Mouse (Mus musculus): ENCODE measurements at regions not wholly inside any gene's neighbourhood (a gene's known extent, or its start where the extent isn't known, plus 50 kb on each side); places are given as distances from the start of the nearest gene placed in this dataset.
"Not testable (repeated sequence)": the region's sequence is repeated elsewhere in the genome, so short reads cannot be mapped to it uniquely, and the experiment has no call there.

GRCm38 (mm10) chrX:159056462-159056805, 153.7 kb upstream of the Rps6ka3 start:
- DNase-seq (ENCODE audit: low spot score in 2 of 2) = no peak

GRCm38 (mm10) chrX:159058931-159059330, 151.2 kb upstream of the Rps6ka3 start:
- intact Hi-C loops (cut with DNase I) = no loop called here
- no peak for DNase-seq (ENCODE audit: low spot score in 2 of 2)

More at GRCm38 (mm10) chrX:159056462-159056805, 153.7 kb upstream of the Rps6ka3 start:
- intact Hi-C loops (cut with DNase I) = no loop called here

GRCm38 (mm10) chrX:159061322-159061721, 148.8 kb upstream of the Rps6ka3 start:
- no peak for DNase-seq (ENCODE audit: low spot score in 2 of 2)
- intact Hi-C loops (cut with DNase I) = no loop called here

- no peak for DNase-seq (ENCODE audit: low spot score in 2 of 2)
- intact Hi-C loops (cut with DNase I) = no loop called here
Measured at GRCm38 (mm10) chrX:159066212-159066611, 143.9 kb upstream of the Rps6ka3 start.

- no peak for DNase-seq (ENCODE audit: low spot score in 2 of 2)
- intact Hi-C loops (cut with DNase I) = loop anchor here (2.0 kb wide), 1 partner anchor 46 kb away; no protein-coding TSS in a partner anchor
Measured at GRCm38 (mm10) chrX:159072647-159073046, 137.5 kb upstream of the Rps6ka3 start.

- intact Hi-C loops (cut with DNase I) = loop anchor here (2.0 kb wide), 1 partner anchor 47 kb away; no protein-coding TSS in a partner anchor
Measured at GRCm38 (mm10) chrX:159073533-159073932, 136.6 kb upstream of the Rps6ka3 start.

GRCm38 (mm10) chrX:159080508-159080907, 129.6 kb upstream of the Rps6ka3 start:
- intact Hi-C loops (cut with DNase I) = no loop called here
- no peak for DNase-seq (ENCODE audit: low spot score in 2 of 2)

More at GRCm38 (mm10) chrX:159073533-159073932, 136.6 kb upstream of the Rps6ka3 start:
- no peak for DNase-seq (ENCODE audit: low spot score in 2 of 2)

GRCm38 (mm10) chrX:159110651-159111050, 99.5 kb upstream of the Rps6ka3 start:
- intact Hi-C loops (cut with DNase I); DNase-seq (ENCODE audit: low spot score in 2 of 2): not testable (repeated sequence)

- DNase-seq (ENCODE audit: low spot score in 2 of 2) = no peak
- intact Hi-C loops (cut with DNase I) = no loop called here
Measured at GRCm38 (mm10) chrX:159116210-159116609, 93.9 kb upstream of the Rps6ka3 start.

GRCm38 (mm10) chrX:159140554-159140953, 69.6 kb upstream of the Rps6ka3 start:
- intact Hi-C loops (cut with DNase I) = no loop called here
- DNase-seq (ENCODE audit: low spot score in 2 of 2) = no peak

- no peak for DNase-seq (ENCODE audit: low spot score in 2 of 2)
- intact Hi-C loops (cut with DNase I) = no loop called here
Measured at GRCm38 (mm10) chrX:159143278-159143677, 66.8 kb upstream of the Rps6ka3 start.

GRCm38 (mm10) chrX:159144674-159145073, 65.4 kb upstream of the Rps6ka3 start:
- intact Hi-C loops (cut with DNase I) = no loop called here
- no peak for DNase-seq (ENCODE audit: low spot score in 2 of 2)

- intact Hi-C loops (cut with DNase I) = no loop called here
- DNase-seq (ENCODE audit: low spot score in 2 of 2) = no peak
Measured at GRCm38 (mm10) chrX:159145212-159145611, 64.9 kb upstream of the Rps6ka3 start.

GRCm38 (mm10) chrX:159155786-159156185, 54.3 kb upstream of the Rps6ka3 start:
- DNase-seq (ENCODE audit: low spot score in 2 of 2) = no peak
- intact Hi-C loops (cut with DNase I) = no loop called here

GRCm38 (mm10) chrX:159156976-159157375, 53.1 kb upstream of the Rps6ka3 start:
- intact Hi-C loops (cut with DNase I) = no loop called here
- no peak for DNase-seq (ENCODE audit: low spot score in 2 of 2)

- intact Hi-C loops (cut with DNase I) = no loop called here
- no peak for DNase-seq (ENCODE audit: low spot score in 2 of 2)
Measured at GRCm38 (mm10) chrX:159159727-159160126, 50.4 kb upstream of the Rps6ka3 start.
